Mouse (Mus musculus) cortical plate, adult 2 months (tissue): Measurements from ENCODE around the gene Sec31a.

Experiments used
- CTCF ChIP-seq: fragments of 200-500 bp; IDR thresholded peaks from 2 replicates; pipeline ENCODE4 v1.5.1; 2011; ENCODE audit warnings: mild to moderate bottlenecking, control low read depth, low read length; ENCODE audit not compliant: insufficient read depth; ENCODE audit errors: extremely low read depth
- POLR2A ChIP-seq: fragments of 200-500 bp; IDR thresholded peaks from 2 replicates; pipeline ENCODE4 v1.6.1; 2011; ENCODE audit warnings: mild to moderate bottlenecking, low read length, control low read depth; ENCODE audit not compliant: insufficient read depth; ENCODE audit errors: extremely low read depth

DNA sequence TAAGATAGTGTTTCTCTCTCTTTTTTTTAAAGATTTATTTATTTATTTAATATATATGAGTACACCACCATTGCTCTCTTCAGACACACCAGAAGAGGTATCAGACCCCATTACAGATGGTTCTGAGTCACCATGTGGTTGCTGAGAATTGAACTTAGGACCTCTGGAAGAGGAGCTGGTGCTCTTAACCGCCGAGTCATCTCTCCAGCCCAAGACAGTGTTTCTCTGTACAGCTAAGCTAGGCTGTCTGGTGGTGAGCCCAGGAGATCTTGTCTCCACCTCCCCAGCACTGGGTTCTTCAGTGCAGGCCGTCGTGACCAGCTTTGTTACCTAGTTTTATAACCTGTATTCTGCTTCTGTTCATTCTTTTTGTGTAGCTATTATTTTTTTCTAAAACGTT lies 5.8 kb downstream of the Sec31a start:
- TF ChIP-seq POLR2A (no peak), CTCF (no peak)
